ENCODE assay signal across 30 mouse cellular contexts in genomic region chr10:19580660-19581059, GRCm38 (mm10). TPM values are rescaled to one million over a fixed set of nuclear protein-coding genes. Genes with fewer than 3 reads are reported as not detected.
"Had no signal": no experiment of that assay in that cellular context is flagged by ENCODE, and none has a peak within 500 bp of the region (broad histone marks: within the 10 kb centered on the region; RNA-seq: fewer than 3 reads in every experiment).

No protein-coding gene starts in this region.

- H3K27me3 ChIP-seq: heart, embryonic 13.5 days; heart, embryonic 15.5 days; hindbrain, embryonic 13.5 days; hindbrain, embryonic 15.5 days; kidney, embryonic 15.5 days; limb, embryonic 12.5 days; liver, embryonic 13.5 days; liver, embryonic 15.5 days had no signal

- DNase-seq: gastrocnemius, adult 2 months; gastrocnemius, postnatal 10 days; gastrocnemius, postnatal 25 days; heart, adult 2 months; heart, postnatal 14 days; heart, postnatal 4 days; kidney, adult 11 months; kidney, adult 2 months; kidney, adult 9 months; kidney, postnatal 25 days; kidney, postnatal 4 days; liver; liver, embryonic 13.5 days had no signal

- H3K9me3 ChIP-seq: heart, embryonic 13.5 days; heart, embryonic 15.5 days; hindbrain, embryonic 13.5 days; hindbrain, embryonic 15.5 days; kidney, embryonic 15.5 days; limb, embryonic 10.5 days; limb, embryonic 12.5 days; liver, embryonic 13.5 days; liver, embryonic 15.5 days had no signal

- H3K27ac ChIP-seq: gastrocnemius, adult 2 months; heart, adult 2 months; heart, embryonic 13.5 days; heart, embryonic 15.5 days; hindbrain, embryonic 13.5 days; hindbrain, embryonic 15.5 days; hindbrain, postnatal 0 days; kidney, embryonic 15.5 days; kidney, postnatal 0 days; layer of hippocampus, adult 2 months; left cerebral cortex, adult 2 months; limb, embryonic 10.5 days; limb, embryonic 12.5 days; liver, embryonic 13.5 days; liver, embryonic 15.5 days had no signal

- H3K4me1 ChIP-seq: hindbrain, embryonic 13.5 days; hindbrain, embryonic 15.5 days; limb, embryonic 12.5 days had no signal

- H3K36me3 ChIP-seq: heart, embryonic 13.5 days; heart, embryonic 15.5 days; hindbrain, embryonic 13.5 days; hindbrain, embryonic 15.5 days; kidney, embryonic 15.5 days; limb, embryonic 10.5 days; limb, embryonic 12.5 days; liver, embryonic 13.5 days; liver, embryonic 15.5 days had no signal

- H3K4me2 ChIP-seq: heart, embryonic 11.5 days; heart, embryonic 13.5 days; heart, embryonic 15.5 days; hindbrain, embryonic 13.5 days; hindbrain, embryonic 15.5 days; kidney, embryonic 15.5 days; limb, embryonic 12.5 days; liver, embryonic 11.5 days; liver, embryonic 13.5 days; liver, embryonic 15.5 days had no signal

- ATAC-seq: hindbrain, postnatal 0 days; inflammation-experienced regulatory T-cells, adult 6 months had no signal

- H3K9ac ChIP-seq: heart, embryonic 13.5 days; heart, embryonic 15.5 days; hindbrain, embryonic 13.5 days; hindbrain, embryonic 15.5 days; kidney, embryonic 15.5 days; limb, embryonic 12.5 days; liver, embryonic 13.5 days; liver, embryonic 15.5 days had no signal

- H3K4me3 ChIP-seq: gastrocnemius, adult 2 months; heart, adult 2 months; heart, embryonic 13.5 days; heart, embryonic 15.5 days; hindbrain, embryonic 13.5 days; hindbrain, embryonic 15.5 days; kidney, embryonic 15.5 days; layer of hippocampus, adult 2 months; left cerebral cortex, adult 2 months; limb, embryonic 10.5 days; limb, embryonic 12.5 days; liver, embryonic 13.5 days; liver, embryonic 15.5 days had no signal

RNA-seq across cellular contexts. Expression of gene Il22ra2, which starts 41.1 kb away (rescaled TPM):
- polyA plus RNA-seq: heart, adult 2 months; heart, embryonic 11.5 days; heart, embryonic 13.5 days; heart, embryonic 15.5 days; heart, postnatal 0 days; hindbrain, embryonic 11.5 days; hindbrain, embryonic 13.5 days; hindbrain, embryonic 15.5 days; hindbrain, postnatal 0 days; kidney, embryonic 15.5 days; kidney, postnatal 0 days; limb, embryonic 10.5 days; limb, embryonic 12.5 days; liver, embryonic 11.5 days; liver, embryonic 15.5 days had no signal
